Mouse (Mus musculus) brain, embryonic 14.5 days (tissue): ENCODE measurements at regions not wholly inside any gene's neighbourhood (a gene's known extent, or its start where the extent isn't known, plus 50 kb on each side); places are given as distances from the start of the nearest gene placed in this dataset.

ENCODE experiments used
- CTCF ChIP-seq: fragments of 200-500 bp; IDR thresholded peaks from 2 replicates; pipeline ENCODE4 v1.5.1; 2012; ENCODE audit warnings: inconsistent platforms, mild to moderate bottlenecking, moderate library complexity, borderline replicate concordance; ENCODE audit not compliant: insufficient read depth, insufficient read length; ENCODE audit errors: extremely low read depth
- POLR2A ChIP-seq: fragments of 200-500 bp; IDR thresholded peaks from 2 replicates; pipeline ENCODE4 v1.6.1; 2012; ENCODE audit warnings: mild to moderate bottlenecking, inconsistent platforms, borderline replicate concordance; ENCODE audit not compliant: poor library complexity, insufficient read depth, insufficient read length, severe bottlenecking; ENCODE audit errors: extremely low read depth

DNA sequence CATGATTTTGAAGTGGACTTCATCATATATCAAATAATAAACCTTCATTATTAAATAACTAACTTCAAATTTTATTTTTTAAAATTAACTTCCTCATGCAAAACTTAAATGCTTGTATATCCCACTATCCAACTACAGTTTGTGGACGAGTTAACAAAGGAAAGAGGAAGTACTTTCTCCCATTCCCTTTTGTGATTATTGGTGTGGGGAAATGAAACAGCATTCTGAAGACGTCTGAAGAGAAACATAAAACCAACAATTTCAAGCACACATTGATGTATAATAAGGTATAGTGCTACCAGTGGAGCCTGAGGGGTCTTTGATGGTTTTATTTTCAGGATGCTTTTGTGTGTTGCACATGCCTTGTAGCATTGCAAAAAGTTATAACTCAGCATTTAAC lies 195.5 kb upstream of the Vrk2 start:
- TF ChIP-seq POLR2A, result no peak
- TF ChIP-seq CTCF, result no peak
